Mouse (Mus musculus): Measurements from ENCODE around the gene Homer2. TPM values are rescaled to one million over a fixed set of nuclear protein-coding genes. Genes with fewer than 3 reads are reported as not detected.

The Homer2 gene
- polyA plus RNA-seq, 1 experiment = 0.05 TPM

DNA sequence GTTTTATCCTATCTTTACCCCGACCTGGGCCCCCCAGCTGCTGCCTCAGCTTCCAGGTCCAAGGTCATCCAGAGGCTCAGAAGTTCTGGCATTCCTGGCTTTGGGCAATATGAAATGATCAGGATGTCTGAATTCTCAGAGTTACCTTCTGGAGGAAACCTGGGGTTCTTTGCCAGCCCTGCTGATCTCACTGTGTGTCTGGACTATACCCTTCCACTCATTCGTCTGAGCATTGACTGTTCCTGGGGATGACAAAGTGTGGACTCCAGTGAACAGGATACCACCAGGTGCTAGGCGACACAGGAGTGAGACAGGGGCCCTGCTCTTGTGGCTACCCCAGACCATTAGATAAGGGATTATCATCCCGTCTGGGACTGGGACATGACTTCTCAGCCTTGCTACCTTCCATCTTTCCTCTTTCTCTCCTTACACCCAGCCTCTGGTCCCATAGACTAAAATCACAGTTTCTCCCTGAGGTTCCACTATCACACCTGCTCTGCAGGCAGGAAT is 143.8 kb downstream of the Homer2 start:
- TF ChIP-seq CEBPB (IDR thresholded peaks at IDR 0.05; ENCODE audit: low read depth) (no peak), MYOD1 (IDR thresholded peaks at IDR 0.05; ENCODE audit: control insufficient read depth, insufficient read length, low read depth) (no peak), MAX (IDR thresholded peaks at IDR 0.05) (no peak), CTCF (IDR thresholded peaks at IDR 0.05; ENCODE audit: control insufficient read depth, insufficient read depth, insufficient read length) (no peak), FOSL1 (IDR thresholded peaks at IDR 0.05; ENCODE audit: insufficient read depth, low read length, poor library complexity, severe bottlenecking) (no peak), MYOG (IDR thresholded peaks at IDR 0.05; ENCODE audit: control insufficient read depth, extremely low read depth, insufficient read length) (no peak), USF1 (IDR thresholded peaks at IDR 0.05; ENCODE audit: low read depth) (no peak)
- peaks cover 34% of the 10 kb centered on the region for H3K27me3 ChIP-seq (ENCODE audit: control insufficient read depth, insufficient read depth, insufficient read length)
- H3K4me3 ChIP-seq (ENCODE audit: insufficient read depth, poor library complexity, severe bottlenecking) = no peak overlapping the region
- H3K79me2 ChIP-seq (ENCODE audit: control insufficient read depth, insufficient read depth) = no peaks in the 10 kb centered on the region
- H3ac ChIP-seq (ENCODE audit: control insufficient read depth, insufficient read length, low read depth) = no peak overlapping the region
- H3K79me3 ChIP-seq (ENCODE audit: low read depth) = no peaks in the 10 kb centered on the region
- H3K36me3 ChIP-seq (ENCODE audit: control insufficient read depth, insufficient read depth) = no peaks in the 10 kb centered on the region

DNA sequence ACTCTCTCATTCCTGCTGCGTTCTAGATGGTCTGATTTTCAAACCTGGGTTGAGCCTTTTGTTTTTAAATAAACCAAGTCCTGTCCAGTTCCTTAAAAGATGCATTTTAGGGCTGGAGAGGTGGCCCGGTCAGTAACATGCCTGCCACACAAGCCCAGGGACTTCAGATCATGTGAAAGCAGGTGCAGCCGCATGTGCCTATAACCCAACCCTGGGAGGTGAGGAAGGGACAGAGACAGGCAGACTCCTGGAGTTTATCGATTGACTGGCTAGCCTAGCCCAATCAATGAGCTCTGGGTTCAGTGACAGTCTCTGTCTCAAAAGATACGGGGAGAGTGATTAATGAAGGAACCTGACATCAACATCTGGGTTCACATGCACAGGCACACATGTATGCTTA is 146.1 kb downstream of the Homer2 start:
- Histone ChIP-seq H3K4me3 (ENCODE audit: insufficient read depth, poor library complexity, severe bottlenecking) (no peak overlapping the region), H3K27me3 (ENCODE audit: control insufficient read depth, insufficient read depth, insufficient read length) (peaks cover 43% of the 10 kb centered on the region), H3K79me3 (ENCODE audit: low read depth) (no peaks in the 10 kb centered on the region), H3ac (ENCODE audit: control insufficient read depth, insufficient read length, low read depth) (no peak overlapping the region), H3K36me3 (ENCODE audit: control insufficient read depth, insufficient read depth) (no peaks in the 10 kb centered on the region), H3K79me2 (ENCODE audit: control insufficient read depth, insufficient read depth) (no peaks in the 10 kb centered on the region)
- TF ChIP-seq MYOD1 (IDR thresholded peaks at IDR 0.05; ENCODE audit: control insufficient read depth, insufficient read length, low read depth) (no peak), CEBPB (IDR thresholded peaks at IDR 0.05; ENCODE audit: low read depth) (no peak), MYOG (IDR thresholded peaks at IDR 0.05; ENCODE audit: control insufficient read depth, extremely low read depth, insufficient read length) (no peak), CTCF (IDR thresholded peaks at IDR 0.05; ENCODE audit: control insufficient read depth, insufficient read depth, insufficient read length) (no peak), MAX (IDR thresholded peaks at IDR 0.05) (no peak), USF1 (IDR thresholded peaks at IDR 0.05; ENCODE audit: low read depth) (no peak), FOSL1 (IDR thresholded peaks at IDR 0.05; ENCODE audit: insufficient read depth, low read length, poor library complexity, severe bottlenecking) (no peak)

DNA sequence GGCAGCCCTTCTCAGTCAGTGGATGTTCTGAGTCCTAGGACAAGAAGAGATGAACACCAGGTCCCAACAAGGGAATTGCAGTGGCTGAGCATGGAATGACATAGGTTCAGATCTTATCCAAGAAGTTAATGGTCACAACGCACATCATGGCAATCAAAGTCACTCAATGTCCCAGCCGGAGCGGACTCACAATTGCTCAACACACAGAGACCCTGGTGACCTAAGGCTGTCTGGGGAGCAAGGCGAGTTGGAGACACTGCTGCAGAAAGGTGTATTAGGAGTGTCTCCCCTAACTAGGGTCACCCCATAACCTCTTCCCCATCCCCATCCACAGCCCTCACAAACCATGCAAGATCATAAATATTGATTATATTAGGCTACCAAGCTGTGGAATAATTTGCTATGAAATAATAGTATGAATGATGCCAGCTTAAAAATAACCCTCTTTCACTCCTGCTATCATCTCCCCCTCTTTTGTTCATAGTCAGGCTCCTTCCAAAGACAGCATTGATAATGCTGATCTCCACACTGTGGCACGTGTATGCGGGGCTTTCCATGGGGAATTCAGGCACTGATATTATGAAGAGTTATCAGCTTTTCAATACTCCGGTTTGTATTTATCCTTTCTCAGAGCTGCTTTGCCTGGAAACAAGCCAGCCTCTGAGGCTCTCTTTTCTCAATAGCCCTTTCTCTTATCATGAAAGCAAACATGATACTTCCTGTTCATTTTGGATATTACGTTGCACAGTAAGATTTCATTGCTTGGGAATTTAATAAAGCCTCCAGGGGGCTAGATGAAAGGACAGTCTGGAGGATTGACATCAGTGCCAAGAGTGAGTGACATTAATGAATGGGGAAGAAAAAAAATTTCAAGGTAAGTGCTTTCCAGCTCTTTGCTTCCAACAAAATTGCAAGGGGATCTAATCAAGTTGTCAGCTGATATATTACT is 147.0 kb downstream of the Homer2 start:
- Histone ChIP-seq H3K36me3 (ENCODE audit: control insufficient read depth, insufficient read depth) (no peaks in the 10 kb centered on the region), H3K4me3 (ENCODE audit: insufficient read depth, poor library complexity, severe bottlenecking) (no peak overlapping the region), H3ac (ENCODE audit: control insufficient read depth, insufficient read length, low read depth) (no peak overlapping the region), H3K79me3 (ENCODE audit: low read depth) (no peaks in the 10 kb centered on the region), H3K79me2 (ENCODE audit: control insufficient read depth, insufficient read depth) (no peaks in the 10 kb centered on the region), H3K27me3 (ENCODE audit: control insufficient read depth, insufficient read depth, insufficient read length) (peaks cover 37% of the 10 kb centered on the region)
- TF ChIP-seq CTCF (IDR thresholded peaks at IDR 0.05; ENCODE audit: control insufficient read depth, insufficient read depth, insufficient read length) (no peak), MYOD1 (IDR thresholded peaks at IDR 0.05; ENCODE audit: control insufficient read depth, insufficient read length, low read depth) (no peak), MAX (IDR thresholded peaks at IDR 0.05) (no peak), CEBPB (IDR thresholded peaks at IDR 0.05; ENCODE audit: low read depth) (no peak), MYOG (IDR thresholded peaks at IDR 0.05; ENCODE audit: control insufficient read depth, extremely low read depth, insufficient read length) (no peak), FOSL1 (IDR thresholded peaks at IDR 0.05; ENCODE audit: insufficient read depth, low read length, poor library complexity, severe bottlenecking) (no peak), USF1 (IDR thresholded peaks at IDR 0.05; ENCODE audit: low read depth) (no peak)

DNA sequence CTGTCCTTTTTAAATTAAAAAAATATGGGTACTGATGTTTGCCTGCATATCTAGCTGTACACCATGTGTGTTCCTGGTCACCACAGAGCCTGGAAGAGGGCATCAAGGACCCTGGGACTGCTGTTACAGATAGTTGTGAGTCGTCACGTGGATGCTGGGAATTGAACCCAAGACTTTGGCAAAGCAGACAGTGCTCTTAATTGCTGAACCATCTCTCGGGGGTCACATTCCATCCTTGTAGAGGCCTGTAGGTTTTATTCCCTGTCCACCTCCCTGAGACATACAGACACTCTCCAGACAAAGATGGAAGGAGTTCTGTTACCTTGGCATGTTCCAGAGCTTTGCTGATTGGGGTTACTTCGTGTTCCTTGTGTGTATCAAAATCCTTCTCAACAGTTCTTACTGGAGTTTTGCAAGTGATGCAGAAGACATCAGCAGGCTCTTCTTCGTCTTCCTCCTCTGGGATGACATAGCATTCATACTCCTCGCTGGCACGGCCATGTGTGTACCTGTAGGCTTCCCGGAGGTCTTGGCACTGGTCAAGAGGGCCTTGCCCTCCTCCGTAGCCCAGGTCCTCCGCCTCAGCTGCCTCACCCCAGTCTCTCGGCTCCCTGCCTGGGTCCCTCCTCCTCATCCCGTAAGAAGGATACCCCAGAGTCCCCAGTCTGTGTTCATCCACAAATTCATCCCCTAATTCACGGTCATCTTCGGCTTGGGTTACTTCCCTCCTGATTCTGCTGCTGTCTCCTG is 147.9 kb downstream of the Homer2 start:
- Histone ChIP-seq H3K79me3 (ENCODE audit: low read depth) (no peaks in the 10 kb centered on the region), H3K4me3 (ENCODE audit: insufficient read depth, poor library complexity, severe bottlenecking) (no peak overlapping the region), H3ac (ENCODE audit: control insufficient read depth, insufficient read length, low read depth) (no peak overlapping the region), H3K27me3 (ENCODE audit: control insufficient read depth, insufficient read depth, insufficient read length) (peaks cover 29% of the 10 kb centered on the region), H3K79me2 (ENCODE audit: control insufficient read depth, insufficient read depth) (no peaks in the 10 kb centered on the region), H3K36me3 (ENCODE audit: control insufficient read depth, insufficient read depth) (no peaks in the 10 kb centered on the region)
- TF ChIP-seq CEBPB (IDR thresholded peaks at IDR 0.05; ENCODE audit: low read depth) = no peak
- TF ChIP-seq MAX (IDR thresholded peaks at IDR 0.05) = no peak
- no peak for TF ChIP-seq MYOG (IDR thresholded peaks at IDR 0.05; ENCODE audit: control insufficient read depth, extremely low read depth, insufficient read length)
- TF ChIP-seq FOSL1 (IDR thresholded peaks at IDR 0.05; ENCODE audit: insufficient read depth, low read length, poor library complexity, severe bottlenecking) = no peak
- no peak for TF ChIP-seq MYOD1 (IDR thresholded peaks at IDR 0.05; ENCODE audit: control insufficient read depth, insufficient read length, low read depth)
- TF ChIP-seq CTCF (IDR thresholded peaks at IDR 0.05; ENCODE audit: control insufficient read depth, insufficient read depth, insufficient read length) = no peak
- no peak for TF ChIP-seq USF1 (IDR thresholded peaks at IDR 0.05; ENCODE audit: low read depth)

DNA sequence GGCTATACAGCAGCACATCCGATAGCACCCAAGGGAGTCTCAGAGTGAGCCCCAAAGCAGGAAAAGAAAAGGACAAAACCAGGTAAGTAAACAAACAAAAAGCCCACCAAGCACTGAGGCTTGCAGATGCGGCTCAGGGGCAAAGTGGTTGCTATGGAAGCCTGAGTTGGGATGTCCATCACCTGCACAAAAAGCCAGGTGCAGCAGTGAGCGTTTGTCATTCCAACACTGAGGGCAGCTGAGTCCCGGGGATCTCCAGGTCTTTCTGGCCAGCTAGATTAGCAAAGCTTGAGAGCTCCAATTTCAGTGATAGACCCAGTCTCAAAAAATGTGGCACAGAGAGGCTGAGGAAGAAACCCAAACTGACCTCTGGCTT is 149.4 kb downstream of the Homer2 start:
- Histone ChIP-seq H3K79me3 (ENCODE audit: low read depth) (no peaks in the 10 kb centered on the region), H3K79me2 (ENCODE audit: control insufficient read depth, insufficient read depth) (no peaks in the 10 kb centered on the region), H3K27me3 (ENCODE audit: control insufficient read depth, insufficient read depth, insufficient read length) (peaks cover 20% of the 10 kb centered on the region), H3K4me3 (ENCODE audit: insufficient read depth, poor library complexity, severe bottlenecking) (no peak overlapping the region), H3ac (ENCODE audit: control insufficient read depth, insufficient read length, low read depth) (no peak overlapping the region), H3K36me3 (ENCODE audit: control insufficient read depth, insufficient read depth) (no peaks in the 10 kb centered on the region)
- TF ChIP-seq MYOD1 (IDR thresholded peaks at IDR 0.05; ENCODE audit: control insufficient read depth, insufficient read length, low read depth) (no peak), USF1 (IDR thresholded peaks at IDR 0.05; ENCODE audit: low read depth) (no peak), FOSL1 (IDR thresholded peaks at IDR 0.05; ENCODE audit: insufficient read depth, low read length, poor library complexity, severe bottlenecking) (no peak), CEBPB (IDR thresholded peaks at IDR 0.05; ENCODE audit: low read depth) (no peak), MYOG (IDR thresholded peaks at IDR 0.05; ENCODE audit: control insufficient read depth, extremely low read depth, insufficient read length) (no peak), MAX (IDR thresholded peaks at IDR 0.05) (no peak), CTCF (IDR thresholded peaks at IDR 0.05; ENCODE audit: control insufficient read depth, insufficient read depth, insufficient read length) (no peak)
